Mouse (Mus musculus) brain, embryonic 14.5 days (tissue): ENCODE data around the gene Hspa12a.

ENCODE experiments used
- CTCF ChIP-seq: fragments of 200-500 bp; IDR thresholded peaks from 2 replicates; pipeline ENCODE4 v1.5.1; 2012; ENCODE audit warnings: inconsistent platforms, mild to moderate bottlenecking, moderate library complexity, borderline replicate concordance; ENCODE audit not compliant: insufficient read depth, insufficient read length; ENCODE audit errors: extremely low read depth
- POLR2A ChIP-seq: fragments of 200-500 bp; IDR thresholded peaks from 2 replicates; pipeline ENCODE4 v1.6.1; 2012; ENCODE audit warnings: mild to moderate bottlenecking, inconsistent platforms, borderline replicate concordance; ENCODE audit not compliant: poor library complexity, insufficient read depth, insufficient read length, severe bottlenecking; ENCODE audit errors: extremely low read depth

GRCm38 (mm10) chr19:58815179-58815922 lies 128.1 kb downstream of the Hspa12a start:
- TF ChIP-seq CTCF: no peak
- no peak for TF ChIP-seq POLR2A
